Mouse (Mus musculus): ENCODE results near the gene Prg2. TPM values are rescaled to one million over a fixed set of nuclear protein-coding genes. Genes with fewer than 3 reads are reported as not detected.

The Prg2 gene
- polyA plus RNA-seq, 1 experiment from 2014 or later, result not detected

DNA sequence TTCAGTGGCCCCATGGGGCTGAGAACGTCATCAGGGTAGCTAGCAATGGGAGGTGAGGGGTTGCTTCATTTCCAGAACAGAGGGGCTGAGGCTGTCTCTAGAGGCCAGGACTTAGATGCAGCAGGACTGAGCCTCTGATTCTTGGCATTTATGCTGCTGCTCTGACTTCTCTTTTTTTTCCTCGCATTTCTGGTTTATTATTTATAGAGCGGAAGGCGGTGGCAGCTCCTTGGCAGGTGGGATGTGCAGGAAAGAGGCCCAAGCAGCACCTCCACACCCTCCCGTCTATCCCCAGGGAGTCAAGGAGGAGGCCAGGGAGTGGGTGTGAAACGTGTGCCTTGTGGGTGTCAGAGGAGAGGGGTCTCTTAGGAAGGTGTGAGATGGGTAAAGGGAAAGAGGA, 50.7 kb downstream of the Prg2 start:
- no peaks in the 10 kb centered on the region for H3K36me3 ChIP-seq (ENCODE audit: control insufficient read depth, insufficient read depth, low read length)
- H3K4me1 ChIP-seq (ENCODE audit: control insufficient read depth, insufficient read depth, low read length), result no peaks in the 10 kb centered on the region
- no peak overlapping the region for H3K27ac ChIP-seq (ENCODE audit: low read depth, low read length)
- WGBS, result 70% methylated on average over 6 of the region's 6 CpGs
- no peak for ATAC-seq
- no peaks in the 10 kb centered on the region for H3K9me3 ChIP-seq (replicated peaks; ENCODE audit: control insufficient read depth, low read length)
- H3K4me2 ChIP-seq (ENCODE audit: low read length), result no peak overlapping the region
- no peak overlapping the region for H3K4me3 ChIP-seq (ENCODE audit: low read depth, low read length)
- no peak for DNase-seq (ENCODE audit: low spot score)
- no peak overlapping the region for H3K9ac ChIP-seq (ENCODE audit: low read length)
- H3K27me3 ChIP-seq (replicated peaks; ENCODE audit: control insufficient read depth, insufficient read depth, low read length), result no peaks in the 10 kb centered on the region

- Histone ChIP-seq H3K27ac (ENCODE audit: low read depth, low read length) (no peak overlapping the region), H3K9me3 (replicated peaks; ENCODE audit: control insufficient read depth, low read length) (no peaks in the 10 kb centered on the region), H3K36me3 (ENCODE audit: control insufficient read depth, insufficient read depth, low read length) (no peaks in the 10 kb centered on the region), H3K27me3 (replicated peaks; ENCODE audit: control insufficient read depth, insufficient read depth, low read length) (no peaks in the 10 kb centered on the region), H3K4me3 (ENCODE audit: low read depth, low read length) (no peak overlapping the region), H3K4me2 (ENCODE audit: low read length) (no peak overlapping the region), H3K4me1 (ENCODE audit: control insufficient read depth, insufficient read depth, low read length) (peaks cover 8% of the 10 kb centered on the region), H3K9ac (ENCODE audit: low read length) (no peak overlapping the region)
- no peak for ATAC-seq
- WGBS, result 85% methylated on average over 2 of the region's 2 CpGs
- DNase-seq (ENCODE audit: low spot score), result no peak
Measured at GRCm38 (mm10) chr2:85033121-85033520, 52.9 kb downstream of the Prg2 start.

Other genes with a start within 250 kb of the Prg2 start
- 14.2 and 16.3 TPM in 2 replicates for gene Ypel4, start 246.4 kb upstream of the Prg2 start, polyA plus RNA-seq (2014; fragmentation: Nextera tagmentation; extraction: Ambion mirVana)
- 3.1 and 3.8 TPM in 2 replicates for gene Gm19426, start 236.8 kb upstream of the Prg2 start, polyA plus RNA-seq (2014; fragmentation: Nextera tagmentation; extraction: Ambion mirVana)
- gene Serping1, start 205.0 kb upstream of the Prg2 start, polyA plus RNA-seq (2014; fragmentation: Nextera tagmentation; extraction: Ambion mirVana), result 32.1 and 32.7 TPM in 2 replicates
- 21.8 and 23.7 TPM in 2 replicates for gene Ube2l6, start 181.6 kb upstream of the Prg2 start, polyA plus RNA-seq (2014; fragmentation: Nextera tagmentation; extraction: Ambion mirVana)
- gene Smtnl1, start 157.8 kb upstream of the Prg2 start, polyA plus RNA-seq (2014; fragmentation: Nextera tagmentation; extraction: Ambion mirVana), result not detected in 2 replicates
- 70.2 and 90.7 TPM in 2 replicates for gene Timm10, start 153.5 kb upstream of the Prg2 start, polyA plus RNA-seq (2014; fragmentation: Nextera tagmentation; extraction: Ambion mirVana)
- 3.4 and 4.0 TPM in 2 replicates for gene Slc43a1, start 141.6 kb upstream of the Prg2 start, polyA plus RNA-seq (2014; fragmentation: Nextera tagmentation; extraction: Ambion mirVana)
- 7.5 and 13.6 TPM in 2 replicates for gene Rtn4rl2, start 93.8 kb upstream of the Prg2 start, polyA plus RNA-seq (2014; fragmentation: Nextera tagmentation; extraction: Ambion mirVana)
- 6.6 and 7.0 TPM in 2 replicates for gene Slc43a3, start 43.9 kb upstream of the Prg2 start, polyA plus RNA-seq (2014; fragmentation: Nextera tagmentation; extraction: Ambion mirVana)
- not detected in 2 replicates for gene Prg3, start 7.8 kb downstream of the Prg2 start, polyA plus RNA-seq (2014; fragmentation: Nextera tagmentation; extraction: Ambion mirVana)
- 240 and 254 TPM in 2 replicates for gene Ssrp1, start 56.8 kb downstream of the Prg2 start, polyA plus RNA-seq (2014; fragmentation: Nextera tagmentation; extraction: Ambion mirVana)
- gene P2rx3, start 57.0 kb downstream of the Prg2 start, polyA plus RNA-seq (2014; fragmentation: Nextera tagmentation; extraction: Ambion mirVana), result 0.30 and 0.36 TPM in 2 replicates
- gene Tnks1bp1, start 67.6 kb downstream of the Prg2 start, polyA plus RNA-seq (2014; fragmentation: Nextera tagmentation; extraction: Ambion mirVana), result 6.7 and 10.6 TPM in 2 replicates
- 24.8 and 25.6 TPM in 2 replicates for gene Aplnr, start 155.8 kb downstream of the Prg2 start, polyA plus RNA-seq (2014; fragmentation: Nextera tagmentation; extraction: Ambion mirVana)
- gene Lrrc55, start 216.7 kb downstream of the Prg2 start, polyA plus RNA-seq (2014; fragmentation: Nextera tagmentation; extraction: Ambion mirVana), result 11.0 and 11.7 TPM in 2 replicates

Data from forebrain, embryonic 14.5 days (tissue).